Mouse (Mus musculus) heart, embryonic 10.5 days (tissue): ENCODE results near the gene Ddx39b. TPM values are rescaled to one million over a fixed set of nuclear protein-coding genes. Genes with fewer than 3 reads are reported as not detected.
"Not testable (repeated sequence)": the region's sequence is repeated elsewhere in the genome, so short reads cannot be mapped to it uniquely, and the experiment has no call there.

ENCODE experiments used
- DNase-seq: peaks from one replicate; pipeline ENCODE4 v3.0.0-alpha.2; 2017; ENCODE audit warnings: low spot score
- H3K27ac ChIP-seq: fragments of 300-500 bp; sonication (generic); 2 replicates; pipeline ENCODE4 v1.5.1; 2016; ENCODE audit warnings: mild to moderate bottlenecking
- H3K27me3 ChIP-seq: fragments of 300-500 bp; sonication (generic); 2 replicates; pipeline ENCODE4 v1.6.1; 2016; ENCODE audit warnings: mild to moderate bottlenecking; ENCODE audit not compliant: poor library complexity, insufficient read depth, severe bottlenecking
- H3K36me3 ChIP-seq: fragments of 300-500 bp; sonication (generic); 2 replicates; pipeline ENCODE4 v1.6.1; 2016; ENCODE audit warnings: mild to moderate bottlenecking, moderate library complexity
- H3K4me1 ChIP-seq: fragments of 300-500 bp; sonication (generic); 2 replicates; pipeline ENCODE4 v1.6.1; 2016; ENCODE audit warnings: mild to moderate bottlenecking
- H3K4me3 ChIP-seq: fragments of 300-500 bp; sonication (generic); 2 replicates; pipeline ENCODE4 v1.5.1; 2016; ENCODE audit warnings: mild to moderate bottlenecking, moderate library complexity
- H3K9me3 ChIP-seq: fragments of 300-500 bp; sonication (generic); 2 replicates; pipeline ENCODE4 v1.6.1; 2016; ENCODE audit warnings: mild to moderate bottlenecking, moderate library complexity
- WGBS: fragments of 180-500 bp; shearing (Covaris S2); methylation state at CpG from one replicate; pipeline ENCODE4 v1.1.7; 2016; 5-methylcytosine and 5-hydroxymethylcytosine counted together
- microRNA-seq: library from miRNA; unstranded; fragments of <30 nt; microRNA quantifications from one replicate; pipeline ENCODE4, GENCODE M21; 2017
- polyA plus RNA-seq: library from polyadenylated mRNA; unstranded; fragments of >200 nt; fragmentation: Nextera tagmentation; extraction: Ambion mirVana; gene quantifications from 2 replicates; pipeline ENCODE4 v1.2.1, GENCODE M21; 2016

Gene Ddx39b
- polyA plus RNA-seq, 1 experiment from 2014 or later: 489 TPM

GRCm38 (mm10) chr17:35300261-35300945 is 58.9 kb downstream of the Ddx39b start:
- not testable (repeated sequence) for H3K27ac ChIP-seq, H3K27me3 ChIP-seq, H3K36me3 ChIP-seq, H3K9me3 ChIP-seq, H3K4me3 ChIP-seq, H3K4me1 ChIP-seq
- peak; percentile 67 for DNase-seq
- 82% methylated on average over 7 of the region's 7 CpGs for WGBS

GRCm38 (mm10) chr17:35301645-35302258 is 60.2 kb downstream of the Ddx39b start:
- H3K27ac ChIP-seq: no peak overlapping the region
- 27% methylated on average over 13 of the region's 13 CpGs for WGBS
- H3K4me1 ChIP-seq: 0 out of 2 replicates have a peak, but pooled peaks cover 5% of the 10 kb centered on the region
- H3K4me3 ChIP-seq: no peak overlapping the region
- peaks cover 12% of the 10 kb centered on the region; the same call in 1 of the 2 replicates for H3K27me3 ChIP-seq
- peak; percentile 85 for DNase-seq
- no peaks in the 10 kb centered on the region for H3K9me3 ChIP-seq
- H3K36me3 ChIP-seq: no peaks in the 10 kb centered on the region

- peak; percentile 60 for DNase-seq
- H3K9me3 ChIP-seq: no peaks in the 10 kb centered on the region
- H3K27me3 ChIP-seq: peaks cover 23% of the 10 kb centered on the region
- 0 out of 2 replicates have a peak, but pooled peaks cover 5% of the 10 kb centered on the region for H3K4me1 ChIP-seq
- no peaks in the 10 kb centered on the region for H3K36me3 ChIP-seq
- H3K4me3 ChIP-seq: no peak overlapping the region
- no peak overlapping the region for H3K27ac ChIP-seq
- 79% methylated on average over 2 of the region's 2 CpGs for WGBS
Measured at GRCm38 (mm10) chr17:35303271-35303670, 61.7 kb downstream of the Ddx39b start.

Small RNA genes within 50 kb of the gene (microRNA-seq; reads per million reads assigned to microRNA genes)
- gene Mir6973a: not detected
- not detected for gene Mir6974
- 2.3 reads per million for gene Mir6975
- 0.76 reads per million for gene Mir8094

Other genes with a start within 250 kb of the Ddx39b start
- gene Vars, start 240.8 kb upstream of the Ddx39b start, polyA plus RNA-seq: 112 and 166 TPM in 2 replicates
- gene Vwa7, start 225.2 kb upstream of the Ddx39b start, polyA plus RNA-seq: 0.26 and 0.34 TPM in 2 replicates
- 3.3 and 4.0 TPM in 2 replicates for gene Sapcd1, start 213.7 kb upstream of the Ddx39b start, polyA plus RNA-seq
- 3.9 and 5.4 TPM in 2 replicates for gene Msh5, start 195.0 kb upstream of the Ddx39b start, polyA plus RNA-seq
- 374 and 380 TPM in 2 replicates for gene Clic1, start 191.8 kb upstream of the Ddx39b start, polyA plus RNA-seq
- gene Ddah2, start 182.7 kb upstream of the Ddx39b start, polyA plus RNA-seq: 192 and 290 TPM in 2 replicates
- gene Ly6g6c, start 176.4 kb upstream of the Ddx39b start, polyA plus RNA-seq: not detected in 2 replicates
- gene Mpig6b, start 175.6 kb upstream of the Ddx39b start, polyA plus RNA-seq: 0.63 and 1.0 TPM in 2 replicates
- 0.18 and 0.39 TPM in 2 replicates for gene Ly6g6e, start 164.8 kb upstream of the Ddx39b start, polyA plus RNA-seq
- 2.5 and 2.6 TPM in 2 replicates for gene Ly6g6d, start 163.7 kb upstream of the Ddx39b start, polyA plus RNA-seq
- 0.91 and 1.0 TPM in 2 replicates for gene Ly6g6f, start 156.1 kb upstream of the Ddx39b start, polyA plus RNA-seq
- gene Abhd16a, start 152.5 kb upstream of the Ddx39b start, polyA plus RNA-seq: 66.7 and 69.8 TPM in 2 replicates
- gene Ly6g5c, start 133.5 kb upstream of the Ddx39b start, polyA plus RNA-seq: not detected in 2 replicates
- gene Ly6g5b, start 126.3 kb upstream of the Ddx39b start, polyA plus RNA-seq: 0.73 and 0.99 TPM in 2 replicates
- 17.1 and 24.5 TPM in 2 replicates for gene Gpank1, start 120.3 kb upstream of the Ddx39b start, polyA plus RNA-seq
- 220 and 246 TPM in 2 replicates for gene Csnk2b, start 119.7 kb upstream of the Ddx39b start, polyA plus RNA-seq
- 7.4 and 11.5 TPM in 2 replicates for gene D17H6S53E, start 115.4 kb upstream of the Ddx39b start, polyA plus RNA-seq
- 3.0 and 72.5 TPM in 2 replicates for gene Apom, start 109.7 kb upstream of the Ddx39b start, polyA plus RNA-seq
- gene Bag6, start 106.6 kb upstream of the Ddx39b start, polyA plus RNA-seq: 51.4 and 65.5 TPM in 2 replicates
- 137 and 161 TPM in 2 replicates for gene Prrc2a, start 76.8 kb upstream of the Ddx39b start, polyA plus RNA-seq
- 0.85 and 2.1 TPM in 2 replicates for gene Aif1, start 65.7 kb upstream of the Ddx39b start, polyA plus RNA-seq
- gene Lst1, start 53.3 kb upstream of the Ddx39b start, polyA plus RNA-seq: 1.5 and 2.2 TPM in 2 replicates
- 0.15 TPM in 1 of 2 replicates, not detected in the other for gene Ltb, start 47.3 kb upstream of the Ddx39b start, polyA plus RNA-seq
- 0.15 TPM in 1 of 2 replicates, not detected in the other for gene Tnf, start 39.7 kb upstream of the Ddx39b start, polyA plus RNA-seq
- not detected in 2 replicates for gene Lta, start 36.4 kb upstream of the Ddx39b start, polyA plus RNA-seq
- 0.30 TPM in 1 of 2 replicates, not detected in the other for gene Gm16181, start 20.9 kb upstream of the Ddx39b start, polyA plus RNA-seq
- gene Atp6v1g2, start 8.1 kb upstream of the Ddx39b start, polyA plus RNA-seq: 6.5 and 10.1 TPM in 2 replicates
- 8.4 and 10.4 TPM in 2 replicates for gene Nfkbil1, start 6.0 kb upstream of the Ddx39b start, polyA plus RNA-seq
- gene H2-D1, start 21.0 kb downstream of the Ddx39b start, polyA plus RNA-seq: 22.5 and 25.0 TPM in 2 replicates
- 0.80 and 1.2 TPM in 2 replicates for gene H2-Q1, start 78.7 kb downstream of the Ddx39b start, polyA plus RNA-seq
- gene H2-Q2, start 100.5 kb downstream of the Ddx39b start, polyA plus RNA-seq: 11.2 and 15.9 TPM in 2 replicates
- 1.8 and 2.1 TPM in 2 replicates for gene H2-Q4, start 137.9 kb downstream of the Ddx39b start, polyA plus RNA-seq
- gene H2-Q6, start 183.1 kb downstream of the Ddx39b start, polyA plus RNA-seq: 0.17 and 4.9 TPM in 2 replicates
- gene H2-Q7, start 197.4 kb downstream of the Ddx39b start, polyA plus RNA-seq: 2.2 and 12.2 TPM in 2 replicates
- 0.25 and 4.7 TPM in 2 replicates for gene H2-Q10, start 228.3 kb downstream of the Ddx39b start, polyA plus RNA-seq